Mouse (Mus musculus) heart, embryonic 13.5 days (tissue): ENCODE results near the gene Akr1b8. TPM values are rescaled to one million over a fixed set of nuclear protein-coding genes. Genes with fewer than 3 reads are reported as not detected.
"Not testable (repeated sequence)": the region's sequence is repeated elsewhere in the genome, so short reads cannot be mapped to it uniquely, and the experiment has no call there.

Experiments used
- ATAC-seq: fragments of 200-750 bp; cut with Nextera tagmentation; 2 replicates; pipeline ENCODE4 v1.8.0; 2017; ENCODE audit warnings: moderate TSS enrichment; ENCODE audit not compliant: insufficient number of reproducible peaks, low FRiP score, low TSS enrichment; ENCODE audit errors: extremely low read depth
- H3K27ac ChIP-seq: fragments of 300-500 bp; sonication (generic); replicated peaks from 2 replicates; pipeline ENCODE4 v1.5.1; 2015; ENCODE audit warnings: moderate library complexity, mild to moderate bottlenecking, inconsistent platforms
- H3K27me3 ChIP-seq: fragments of 300-500 bp; sonication (generic); replicated peaks from 2 replicates; pipeline ENCODE4 v1.6.1; 2015; ENCODE audit warnings: mild to moderate bottlenecking, inconsistent platforms
- H3K36me3 ChIP-seq: fragments of 300-500 bp; sonication (generic); 2 replicates; pipeline ENCODE4 v1.6.1; 2015; ENCODE audit warnings: mild to moderate bottlenecking, inconsistent platforms
- H3K4me1 ChIP-seq: fragments of 300-500 bp; sonication (generic); 2 replicates; pipeline ENCODE4 v1.6.1; 2015; ENCODE audit warnings: inconsistent platforms
- H3K4me2 ChIP-seq: fragments of 300-500 bp; sonication (generic); 2 replicates; pipeline ENCODE4 v1.6.1; 2015; ENCODE audit warnings: inconsistent platforms, mild to moderate bottlenecking, moderate library complexity
- H3K4me3 ChIP-seq: fragments of 300-500 bp; sonication (generic); 2 replicates; pipeline ENCODE4 v1.5.1; 2015; ENCODE audit warnings: moderate library complexity, mild to moderate bottlenecking, inconsistent platforms
- H3K9ac ChIP-seq: fragments of 300-500 bp; sonication (generic); 2 replicates; pipeline ENCODE4 v1.6.1; 2015; ENCODE audit warnings: inconsistent platforms, mild to moderate bottlenecking, moderate library complexity
- H3K9me3 ChIP-seq: fragments of 300-500 bp; sonication (generic); 2 replicates; pipeline ENCODE4 v1.6.1; 2016; ENCODE audit warnings: inconsistent platforms
- WGBS: fragments of 180-500 bp; shearing (Covaris S2); methylation state at CpG from one replicate; pipeline ENCODE4 v1.1.7; 2015; ENCODE audit warnings: mixed read lengths; 5-methylcytosine and 5-hydroxymethylcytosine counted together
- polyA plus RNA-seq: library from polyadenylated mRNA; unstranded; fragments of >200 nt; fragmentation: Nextera tagmentation; extraction: Ambion mirVana; gene quantifications from 2 replicates; pipeline ENCODE4 v1.2.1, GENCODE M21; 2015

Gene Akr1b8
- polyA plus RNA-seq, 1 experiment from 2014 or later = 12.0 TPM

DNA sequence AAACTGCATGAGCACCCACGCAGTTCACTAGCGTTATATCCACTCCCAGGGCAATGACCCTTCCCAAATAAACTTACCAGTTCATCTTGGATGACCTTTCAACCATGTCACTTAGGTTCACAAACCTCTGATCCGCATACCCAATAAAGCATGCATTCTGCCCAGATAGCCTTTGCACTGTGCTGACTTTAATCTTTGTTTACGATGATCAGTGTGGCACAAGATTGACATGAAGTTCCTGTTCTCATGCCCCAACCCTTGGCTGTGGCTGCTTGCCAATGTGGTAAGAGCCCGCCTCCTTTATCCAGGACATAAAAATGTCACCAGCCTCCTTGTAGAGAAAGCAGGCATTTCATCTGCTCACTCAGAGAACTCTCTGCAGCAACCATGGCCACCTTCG is 58.1 kb downstream of the Akr1b8 start, which contains the start of gene Akr1b7:
Gene Akr1b7 (plus strand): TSS at position 312 of the 400 bp plus-strand sequence.
- Histone ChIP-seq H3K4me3 (no peak within 1 kb of the TSS), H3K27me3 (no peaks in the 10 kb centered on the region), H3K4me2 (no peak within 1 kb of the TSS), H3K9me3 (no peaks in the 10 kb centered on the region), H3K4me1 (peaks cover 4% of the 10 kb centered on the region; the same call in 1 of the 2 replicates), H3K27ac (no peak within 1 kb of the TSS), H3K9ac (no peak within 1 kb of the TSS), H3K36me3 (no peaks in the 10 kb centered on the region)
- ATAC-seq = no peak
- 56% methylated on average over 6 of the region's 6 CpGs for WGBS

- no peaks in the 10 kb centered on the region for H3K27me3 ChIP-seq
- no peak overlapping the region for H3K9ac ChIP-seq
- H3K9me3 ChIP-seq = no peaks in the 10 kb centered on the region
- WGBS = 48% methylated on average over 1 of the region's 1 CpGs
- ATAC-seq = no peak
- no peak overlapping the region for H3K4me2 ChIP-seq
- no peak overlapping the region for H3K27ac ChIP-seq
- peaks cover 4% of the 10 kb centered on the region; the same call in 1 of the 2 replicates for H3K4me1 ChIP-seq
- no peaks in the 10 kb centered on the region for H3K36me3 ChIP-seq
- no peak overlapping the region for H3K4me3 ChIP-seq
Measured at GRCm38 (mm10) chr6:34412688-34413087, 58.8 kb downstream of the Akr1b8 start.

GRCm38 (mm10) chr6:34413386-34413785 is 59.5 kb downstream of the Akr1b8 start:
- not testable (repeated sequence) for H3K9me3 ChIP-seq, H3K27ac ChIP-seq, H3K27me3 ChIP-seq, ATAC-seq, H3K4me2 ChIP-seq, H3K4me1 ChIP-seq, H3K36me3 ChIP-seq, H3K9ac ChIP-seq, H3K4me3 ChIP-seq
- WGBS = 52% methylated on average over 1 of the region's 1 CpGs

- WGBS = 90% methylated on average over 2 of the region's 2 CpGs
- H3K4me1 ChIP-seq = peaks cover 4% of the 10 kb centered on the region; the same call in 1 of the 2 replicates
- H3K36me3 ChIP-seq = no peaks in the 10 kb centered on the region
- no peak overlapping the region for H3K9ac ChIP-seq
- no peak overlapping the region for H3K4me3 ChIP-seq
- no peaks in the 10 kb centered on the region for H3K27me3 ChIP-seq
- H3K4me2 ChIP-seq = no peak overlapping the region
- no peaks in the 10 kb centered on the region for H3K9me3 ChIP-seq
- ATAC-seq = no peak
- H3K27ac ChIP-seq = no peak overlapping the region
Measured at GRCm38 (mm10) chr6:34416521-34416920, 62.6 kb downstream of the Akr1b8 start.

Other genes with a start within 250 kb of the Akr1b8 start
- 35.8 and 36.3 TPM in 2 replicates for gene Slc35b4, start 177.0 kb upstream of the Akr1b8 start, polyA plus RNA-seq
- gene Akr1b3, start 36.6 kb upstream of the Akr1b8 start, polyA plus RNA-seq = 176 and 192 TPM in 2 replicates
- gene Akr1b10, start 30.1 kb downstream of the Akr1b8 start, polyA plus RNA-seq = 55.7 and 59.7 TPM in 2 replicates
- 0.11 TPM in 1 of 2 replicates, not detected in the other for gene Akr1b7, start 58.2 kb downstream of the Akr1b8 start, polyA plus RNA-seq
- 69.1 and 111 TPM in 2 replicates for gene Bpgm, start 122.1 kb downstream of the Akr1b8 start, polyA plus RNA-seq
- gene Cald1, start 244.4 kb downstream of the Akr1b8 start, polyA plus RNA-seq = 165 and 173 TPM in 2 replicates